Mouse (Mus musculus) ES-E14 (cell line): ENCODE measurements around the gene Smad3. TPM values are rescaled to one million over a fixed set of nuclear protein-coding genes. Genes with fewer than 3 reads are reported as not detected.

ENCODE experiments used
- DNase-seq: peaks from one replicate; pipeline ENCODE4 v3.0.0-alpha.2; 2013; ENCODE audit warnings: low read depth, low spot score
- H3K27ac ChIP-seq: 2 replicates; pipeline ENCODE4 v1.5.1; 2012; ENCODE audit warnings: low read depth, mild to moderate bottlenecking, low read length, moderate library complexity, mixed read lengths; ENCODE audit not compliant: poor library complexity, insufficient read depth, severe bottlenecking
- H3K36me3 ChIP-seq: 2 replicates; pipeline ENCODE4 v1.6.1; 2012; ENCODE audit warnings: mild to moderate bottlenecking, low read length, moderate library complexity, mixed read lengths; ENCODE audit not compliant: control insufficient read depth, poor library complexity, insufficient read depth, severe bottlenecking
- H3K4me1 ChIP-seq, 2 experiments: fragments of 150-350 bp in 1 of 2; sonication (generic) in 1 of 2; 2 replicates each; pipeline ENCODE4 v1.6.1; 2012; ENCODE audit warnings: low read length in 2 of 2, mild to moderate bottlenecking in 1 of 2, mixed read lengths in 1 of 2; ENCODE audit not compliant: control insufficient read depth in 2 of 2, insufficient read depth in 2 of 2, poor library complexity in 1 of 2
- H3K4me3 ChIP-seq, 2 experiments: fragments of 150-350 bp in 1 of 2; sonication (generic) in 1 of 2; 2 replicates each; pipeline ENCODE4 v1.5.1; 2012; ENCODE audit warnings: low read length in 2 of 2, low read depth in 1 of 2, mild to moderate bottlenecking in 1 of 2, mixed read lengths in 1 of 2; ENCODE audit not compliant: insufficient read depth in 1 of 2, poor library complexity in 1 of 2, severe bottlenecking in 1 of 2
- H3K9ac ChIP-seq: 2 replicates; pipeline ENCODE4 v1.6.1; 2012; ENCODE audit warnings: low read depth, mild to moderate bottlenecking, low read length, mixed read lengths; ENCODE audit not compliant: poor library complexity, insufficient read depth, severe bottlenecking
- H3K9me3 ChIP-seq: fragments of 150-350 bp; sonication (generic); 2 replicates; pipeline ENCODE4 v1.6.1; 2012; ENCODE audit warnings: low read depth, mild to moderate bottlenecking, low read length; ENCODE audit not compliant: control insufficient read depth, insufficient read depth
- CHD2 ChIP-seq: IDR thresholded peaks from 2 replicates; pipeline ENCODE4 v1.6.1; 2014; ENCODE audit warnings: mild to moderate bottlenecking, low read depth, low read length, inconsistent platforms
- HCFC1 ChIP-seq: IDR thresholded peaks from 2 replicates; pipeline ENCODE4 v1.6.1; 2012; ENCODE audit warnings: low read length, inconsistent platforms, borderline replicate concordance; ENCODE audit not compliant: insufficient read depth
- MAFK ChIP-seq: IDR thresholded peaks from 2 replicates; pipeline ENCODE4 v1.6.1; 2014; ENCODE audit warnings: mild to moderate bottlenecking, low read depth, low read length, inconsistent platforms; ENCODE audit not compliant: insufficient read depth
- ZC3H11A ChIP-seq: IDR thresholded peaks from 2 replicates; pipeline ENCODE4 v1.6.1; 2012; ENCODE audit warnings: low read depth, mild to moderate bottlenecking, inconsistent platforms, low read length, borderline replicate concordance
- ZNF384 ChIP-seq: IDR thresholded peaks from 2 replicates; pipeline ENCODE4 v1.6.1; 2012; ENCODE audit warnings: low read depth, low read length, inconsistent platforms
- in situ Hi-C, 2 experiments: fragments of 600-800 bp; cut with MboI; formaldehyde crosslinking; loops; one replicate each; pipeline ENCODE4 v1.15.1; 2025; ENCODE audit warnings: low sequenced_read_pairs in 2 of 2, inconsistent platforms in 1 of 2; ENCODE audit not compliant: unreplicated experiment in 2 of 2
- total RNA-seq: library from RNA; depleted of rRNA; stranded (reverse); fragments of 300-350 nt; gene quantifications from 2 replicates; pipeline ENCODE4 v1.2.3, GENCODE M21; 2012

Gene Smad3
- total RNA-seq, 1 experiment: 15.2 TPM

DNA sequence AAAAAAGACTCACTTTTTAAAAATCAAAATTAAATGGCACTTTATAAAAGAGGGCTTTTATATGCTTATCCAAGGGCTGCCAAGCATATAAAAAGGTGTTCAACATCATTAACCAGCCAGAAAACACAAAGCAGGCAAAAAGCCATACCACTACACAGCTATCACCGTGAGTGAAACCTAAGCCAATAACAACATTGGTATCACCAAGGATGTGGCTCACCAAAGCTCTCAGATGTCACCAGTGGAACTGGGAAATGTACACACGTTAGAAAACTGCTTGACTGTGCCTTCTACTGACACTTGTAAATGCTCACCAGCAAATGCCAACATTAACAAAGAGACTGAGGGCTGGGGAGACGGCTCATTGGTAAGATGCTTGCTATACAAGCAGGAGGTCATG is 18.9 kb upstream of the Smad3 start:
- Histone ChIP-seq H3K27ac (no peak overlapping the region), H3K9me3 (no peaks in the 10 kb centered on the region), H3K36me3 (no peaks in the 10 kb centered on the region), H3K9ac (no peak overlapping the region), H3K4me1 (no peaks in the 10 kb centered on the region), H3K4me3 (no peak overlapping the region)
- in situ Hi-C loops: no loop called here
- TF ChIP-seq MAFK: no peak
- TF ChIP-seq CHD2: no peak
- no peak for TF ChIP-seq HCFC1
- TF ChIP-seq ZC3H11A: no peak
- no peak for TF ChIP-seq ZNF384
- no peak for DNase-seq

DNA sequence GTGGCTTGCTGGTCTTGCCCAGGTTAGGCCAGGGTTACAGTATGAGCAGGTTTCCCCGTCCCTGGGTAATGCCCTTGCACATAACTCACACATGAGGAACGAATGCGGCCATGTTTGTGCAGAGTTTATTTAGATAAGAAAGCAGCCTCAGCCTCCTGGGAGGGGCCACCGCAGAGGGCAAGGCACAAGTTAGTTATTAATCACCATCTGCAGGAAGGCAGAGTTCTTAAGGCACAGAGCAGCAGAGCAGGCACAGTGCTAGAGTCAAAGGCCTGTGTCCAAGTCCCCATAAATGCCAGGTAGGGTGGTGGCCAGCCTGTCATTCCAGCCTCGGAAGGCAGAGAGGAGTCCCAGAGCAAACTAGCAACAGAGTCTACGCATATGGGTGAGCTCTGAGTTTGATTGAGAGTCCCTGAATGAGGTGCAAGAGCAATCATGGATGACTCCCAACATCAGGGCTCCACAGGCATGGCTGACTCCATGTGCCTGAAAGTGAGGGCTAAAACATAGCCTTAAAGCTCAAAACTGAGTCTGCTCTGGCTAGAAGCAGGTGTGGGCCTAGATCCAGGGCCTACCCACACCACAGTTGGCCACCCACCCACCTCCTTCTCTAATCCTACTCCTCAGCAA is 17.2 kb upstream of the Smad3 start:
- no peak overlapping the region for H3K9ac ChIP-seq
- H3K4me1 ChIP-seq: no peaks in the 10 kb centered on the region
- H3K9me3 ChIP-seq: no peaks in the 10 kb centered on the region
- in situ Hi-C loops: no loop called here
- H3K27ac ChIP-seq: no peak overlapping the region
- no peak overlapping the region for H3K4me3 ChIP-seq
- H3K36me3 ChIP-seq: no peaks in the 10 kb centered on the region
- DNase-seq: no peak
- TF ChIP-seq MAFK (no peak), ZC3H11A (no peak), CHD2 (no peak), ZNF384 (no peak), HCFC1 (no peak)

DNA sequence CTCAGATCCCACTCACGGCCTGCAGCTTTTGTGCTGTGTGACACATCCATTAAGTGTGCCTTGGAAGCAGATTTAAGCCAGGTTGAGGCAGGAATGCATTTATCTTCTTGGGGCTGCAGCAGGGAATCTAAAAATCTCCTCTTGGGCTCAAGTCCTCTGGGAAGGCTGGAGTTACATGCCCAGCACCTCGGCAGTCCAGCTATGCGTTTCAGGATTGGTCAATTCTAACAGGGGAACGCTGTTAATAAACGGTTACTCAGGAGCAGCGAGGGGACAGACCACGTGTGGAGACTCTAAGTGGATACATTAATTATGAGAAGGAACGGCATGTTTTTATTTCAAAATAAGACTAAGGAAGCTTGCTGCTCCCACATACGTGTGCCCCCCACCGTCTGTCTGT is 14.7 kb upstream of the Smad3 start:
- Histone ChIP-seq H3K9ac (no peak overlapping the region), H3K4me1 (no peaks in the 10 kb centered on the region), H3K36me3 (no peaks in the 10 kb centered on the region), H3K4me3 (no peak overlapping the region), H3K27ac (no peak overlapping the region), H3K9me3 (no peaks in the 10 kb centered on the region)
- DNase-seq: no peak
- TF ChIP-seq ZNF384 (no peak), MAFK (no peak), CHD2 (no peak), HCFC1 (no peak), ZC3H11A (no peak)
- in situ Hi-C loops: no loop called here

GRCm38 (mm10) chr9:63771676-63772075 is 13.9 kb upstream of the Smad3 start:
- H3K4me1 ChIP-seq: no peaks in the 10 kb centered on the region
- no peak overlapping the region for H3K27ac ChIP-seq
- no peaks in the 10 kb centered on the region for H3K9me3 ChIP-seq
- in situ Hi-C loops: no loop called here
- TF ChIP-seq MAFK (no peak), CHD2 (no peak), HCFC1 (no peak), ZNF384 (no peak), ZC3H11A (no peak)
- no peak overlapping the region for H3K9ac ChIP-seq
- H3K4me3 ChIP-seq: no peak overlapping the region
- no peaks in the 10 kb centered on the region for H3K36me3 ChIP-seq
- no peak for DNase-seq

DNA sequence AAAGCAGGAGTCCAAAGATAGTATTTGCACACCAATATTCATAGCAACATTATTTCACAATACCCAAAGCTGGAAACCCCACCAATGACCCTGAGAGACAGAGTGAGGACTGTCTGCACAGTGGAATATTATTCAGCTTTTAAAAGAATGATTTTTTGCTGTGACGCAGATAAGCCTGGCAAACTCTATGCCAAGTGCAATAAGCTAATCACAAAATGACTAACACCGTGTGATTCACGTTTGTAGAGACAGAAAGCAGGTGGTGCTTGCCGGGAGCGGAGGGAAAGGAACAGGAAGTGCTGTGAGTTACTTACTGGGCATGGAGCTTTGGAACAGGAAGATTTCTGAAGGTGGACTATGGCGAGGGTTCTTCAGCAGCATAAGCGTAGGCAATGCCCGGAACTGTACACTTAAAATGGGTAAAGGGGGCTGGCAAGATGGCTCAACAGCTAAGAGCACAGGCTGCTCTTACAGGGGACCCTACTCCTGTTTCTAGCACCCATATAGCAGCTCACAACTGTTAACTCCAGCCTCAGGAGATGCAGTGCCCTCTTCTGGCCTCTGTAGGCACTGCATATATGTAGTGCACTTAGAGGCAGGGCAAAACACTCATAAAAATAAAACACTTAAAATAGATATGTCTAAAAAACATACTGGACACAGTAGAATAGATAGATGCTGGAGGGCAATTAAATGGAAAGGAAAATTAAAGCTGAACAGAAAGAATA is 3.7 kb upstream of the Smad3 start:
- Histone ChIP-seq H3K9me3 (no peaks in the 10 kb centered on the region), H3K36me3 (no peaks in the 10 kb centered on the region), H3K9ac (no peak overlapping the region), H3K4me1 (no peaks in the 10 kb centered on the region), H3K4me3 (no peak overlapping the region), H3K27ac (no peak overlapping the region)
- DNase-seq: no peak
- no peak for TF ChIP-seq CHD2
- no peak for TF ChIP-seq ZNF384
- no peak for TF ChIP-seq MAFK
- TF ChIP-seq HCFC1: no peak
- no peak for TF ChIP-seq ZC3H11A
- in situ Hi-C loops: no loop called here
